Mouse (Mus musculus): ENCODE results near the gene Tenm4. TPM values are rescaled to one million over a fixed set of nuclear protein-coding genes. Genes with fewer than 3 reads are reported as not detected.

Gene Tenm4
- polyA plus RNA-seq, 1 experiment from 2014 or later, result 41.3 TPM

- no peaks in the 10 kb centered on the region for H3K36me3 ChIP-seq
- no peak overlapping the region for H3K4me2 ChIP-seq (replicated peaks)
- no peak overlapping the region for H3K4me3 ChIP-seq
- ATAC-seq (ENCODE audit: low FRiP score, low read depth), result no peak
- H3K27me3 ChIP-seq, result no peaks in the 10 kb centered on the region
- WGBS, result 60% methylated on average over 8 of the region's 8 CpGs
- H3K4me1 ChIP-seq, result peaks cover 7% of the 10 kb centered on the region
- H3K27ac ChIP-seq (replicated peaks), result no peak overlapping the region
- H3K9me3 ChIP-seq, result no peaks in the 10 kb centered on the region
- no peak overlapping the region for H3K9ac ChIP-seq (replicated peaks)
Observed at GRCm38 (mm10) chr7:96426954-96427353, 255.9 kb downstream of the Tenm4 start.

GRCm38 (mm10) chr7:96433307-96433706 is 262.3 kb downstream of the Tenm4 start:
- no peak for ATAC-seq (ENCODE audit: low FRiP score, low read depth)
- H3K27me3 ChIP-seq, result no peaks in the 10 kb centered on the region
- no peak overlapping the region for H3K27ac ChIP-seq (replicated peaks)
- no peak overlapping the region for H3K4me3 ChIP-seq
- H3K9ac ChIP-seq (replicated peaks), result no peak overlapping the region
- H3K9me3 ChIP-seq, result no peaks in the 10 kb centered on the region
- H3K4me1 ChIP-seq, result no peaks in the 10 kb centered on the region
- H3K4me2 ChIP-seq (replicated peaks), result no peak overlapping the region
- no peaks in the 10 kb centered on the region for H3K36me3 ChIP-seq
- WGBS, result 91% methylated on average over 2 of the region's 2 CpGs

GRCm38 (mm10) chr7:96438392-96438791 is 267.3 kb downstream of the Tenm4 start:
- H3K36me3 ChIP-seq, result no peaks in the 10 kb centered on the region
- H3K4me3 ChIP-seq, result no peak overlapping the region
- H3K4me1 ChIP-seq, result no peaks in the 10 kb centered on the region
- no peak for ATAC-seq (ENCODE audit: low FRiP score, low read depth)
- H3K9ac ChIP-seq (replicated peaks), result no peak overlapping the region
- H3K9me3 ChIP-seq, result no peaks in the 10 kb centered on the region
- WGBS, result 88% methylated on average over 6 of the region's 6 CpGs
- H3K4me2 ChIP-seq (replicated peaks), result no peak overlapping the region
- H3K27me3 ChIP-seq, result no peaks in the 10 kb centered on the region
- H3K27ac ChIP-seq (replicated peaks), result no peak overlapping the region

GRCm38 (mm10) chr7:96440161-96440707 is 269.2 kb downstream of the Tenm4 start:
- H3K4me3 ChIP-seq, result no peak overlapping the region
- no peak overlapping the region for H3K4me2 ChIP-seq (replicated peaks)
- no peaks in the 10 kb centered on the region for H3K27me3 ChIP-seq
- ATAC-seq (ENCODE audit: low FRiP score, low read depth), result no peak
- H3K9me3 ChIP-seq, result no peaks in the 10 kb centered on the region
- no peaks in the 10 kb centered on the region for H3K4me1 ChIP-seq
- H3K9ac ChIP-seq (replicated peaks), result no peak overlapping the region
- H3K27ac ChIP-seq (replicated peaks), result no peak overlapping the region
- no peaks in the 10 kb centered on the region for H3K36me3 ChIP-seq

- Histone ChIP-seq H3K27ac (replicated peaks) (no peak overlapping the region), H3K4me3 (no peak overlapping the region), H3K4me2 (replicated peaks) (no peak overlapping the region), H3K27me3 (no peaks in the 10 kb centered on the region), H3K36me3 (no peaks in the 10 kb centered on the region), H3K9ac (replicated peaks) (no peak overlapping the region), H3K4me1 (peaks cover 3% of the 10 kb centered on the region; the same call in 1 of the 2 replicates), H3K9me3 (no peaks in the 10 kb centered on the region)
- no peak for ATAC-seq (ENCODE audit: low FRiP score, low read depth)
- WGBS, result 86% methylated on average over 8 of the region's 8 CpGs
Observed at GRCm38 (mm10) chr7:96445771-96446170, 274.7 kb downstream of the Tenm4 start.

- no peak for ATAC-seq (ENCODE audit: low FRiP score, low read depth)
- H3K4me2 ChIP-seq (replicated peaks), result no peak overlapping the region
- H3K27me3 ChIP-seq, result no peaks in the 10 kb centered on the region
- H3K9ac ChIP-seq (replicated peaks), result no peak overlapping the region
- WGBS, result 63% methylated on average over 12 of the region's 12 CpGs
- H3K4me1 ChIP-seq, result peaks cover 3% of the 10 kb centered on the region; the same call in 1 of the 2 replicates
- H3K27ac ChIP-seq (replicated peaks), result no peak overlapping the region
- no peaks in the 10 kb centered on the region for H3K9me3 ChIP-seq
- H3K36me3 ChIP-seq, result no peaks in the 10 kb centered on the region
- no peak overlapping the region for H3K4me3 ChIP-seq
Observed at GRCm38 (mm10) chr7:96447806-96448397, 276.9 kb downstream of the Tenm4 start.

- Histone ChIP-seq H3K4me2 (replicated peaks) (no peak overlapping the region), H3K9me3 (no peaks in the 10 kb centered on the region), H3K27ac (replicated peaks) (no peak overlapping the region), H3K9ac (replicated peaks) (no peak overlapping the region), H3K27me3 (no peaks in the 10 kb centered on the region), H3K4me3 (no peak overlapping the region), H3K36me3 (no peaks in the 10 kb centered on the region), H3K4me1 (peaks cover 8% of the 10 kb centered on the region; the same call in 1 of the 2 replicates)
- WGBS, result 56% methylated on average over 2 of the region's 2 CpGs
- no peak for ATAC-seq (ENCODE audit: low FRiP score, low read depth)
Observed at GRCm38 (mm10) chr7:96455957-96456356, 284.9 kb downstream of the Tenm4 start.

- Histone ChIP-seq H3K9me3 (no peaks in the 10 kb centered on the region), H3K27me3 (no peaks in the 10 kb centered on the region), H3K9ac (replicated peaks) (no peak overlapping the region), H3K27ac (replicated peaks) (no peak overlapping the region), H3K36me3 (no peaks in the 10 kb centered on the region), H3K4me3 (no peak overlapping the region), H3K4me1 (peaks cover 8% of the 10 kb centered on the region; the same call in 1 of the 2 replicates), H3K4me2 (replicated peaks) (no peak overlapping the region)
- no peak for ATAC-seq (ENCODE audit: low FRiP score, low read depth)
- WGBS, result 73% methylated on average over 2 of the region's 2 CpGs
Observed at GRCm38 (mm10) chr7:96456618-96457017, 285.6 kb downstream of the Tenm4 start.

- no peaks in the 10 kb centered on the region for H3K36me3 ChIP-seq
- H3K27me3 ChIP-seq, result no peaks in the 10 kb centered on the region
- no peak overlapping the region for H3K4me2 ChIP-seq (replicated peaks)
- peaks cover 8% of the 10 kb centered on the region; the same call in 1 of the 2 replicates for H3K4me1 ChIP-seq
- no peak for ATAC-seq (ENCODE audit: low FRiP score, low read depth)
- WGBS, result 78% methylated on average over 2 of the region's 2 CpGs
- H3K9ac ChIP-seq (replicated peaks), result no peak overlapping the region
- H3K27ac ChIP-seq (replicated peaks), result no peak overlapping the region
- H3K9me3 ChIP-seq, result no peaks in the 10 kb centered on the region
- no peak overlapping the region for H3K4me3 ChIP-seq
Observed at GRCm38 (mm10) chr7:96457891-96458290, 286.8 kb downstream of the Tenm4 start.

- 66% methylated on average over 6 of the region's 6 CpGs for WGBS
- no peak for ATAC-seq (ENCODE audit: low FRiP score, low read depth)
Observed at GRCm38 (mm10) chr7:96458992-96459391, 287.9 kb downstream of the Tenm4 start.

GRCm38 (mm10) chr7:96466761-96467160 is 295.7 kb downstream of the Tenm4 start:
- WGBS, result 84% methylated on average over 3 of the region's 3 CpGs
- no peak overlapping the region for H3K4me3 ChIP-seq
- H3K4me2 ChIP-seq (replicated peaks), result no peak overlapping the region
- no peaks in the 10 kb centered on the region for H3K36me3 ChIP-seq
- H3K4me1 ChIP-seq, result no peaks in the 10 kb centered on the region
- no peaks in the 10 kb centered on the region for H3K9me3 ChIP-seq
- H3K9ac ChIP-seq (replicated peaks), result no peak overlapping the region
- H3K27me3 ChIP-seq, result no peaks in the 10 kb centered on the region
- no peak overlapping the region for H3K27ac ChIP-seq (replicated peaks)
- no peak for ATAC-seq (ENCODE audit: low FRiP score, low read depth)

More at GRCm38 (mm10) chr7:96458992-96459391, 287.9 kb downstream of the Tenm4 start:
- no peaks in the 10 kb centered on the region for H3K36me3 ChIP-seq
- no peak overlapping the region for H3K27ac ChIP-seq (replicated peaks)
- no peak overlapping the region for H3K4me2 ChIP-seq (replicated peaks)
- H3K9me3 ChIP-seq, result no peaks in the 10 kb centered on the region
- H3K4me3 ChIP-seq, result no peak overlapping the region
- no peaks in the 10 kb centered on the region for H3K27me3 ChIP-seq
- no peak overlapping the region for H3K9ac ChIP-seq (replicated peaks)
- H3K4me1 ChIP-seq, result peaks cover 8% of the 10 kb centered on the region; the same call in 1 of the 2 replicates

- Histone ChIP-seq H3K36me3 (no peaks in the 10 kb centered on the region), H3K27ac (replicated peaks) (no peak overlapping the region), H3K4me1 (no peaks in the 10 kb centered on the region), H3K4me2 (replicated peaks) (no peak overlapping the region), H3K9me3 (0 out of 2 replicates have a peak, but pooled peaks cover 2% of the 10 kb centered on the region), H3K4me3 (no peak overlapping the region), H3K27me3 (no peaks in the 10 kb centered on the region), H3K9ac (replicated peaks) (no peak overlapping the region)
- WGBS, result 88% methylated on average over 6 of the region's 6 CpGs
- ATAC-seq (ENCODE audit: low FRiP score, low read depth), result no peak
Observed at GRCm38 (mm10) chr7:96470821-96471220, 299.8 kb downstream of the Tenm4 start.

All from midbrain, embryonic 12.5 days (tissue).